Mouse (Mus musculus) lung, embryonic 14.5 days (tissue): ENCODE results near the gene Cacna1g. TPM values are rescaled to one million over a fixed set of nuclear protein-coding genes. Genes with fewer than 3 reads are reported as not detected.

Source experiments
- ATAC-seq: fragments of 200-750 bp; cut with Nextera tagmentation; 2 replicates; pipeline ENCODE4 v1.8.0; 2017; ENCODE audit warnings: mild to moderate bottlenecking, moderate TSS enrichment, moderate library complexity; ENCODE audit not compliant: insufficient read depth
- DNase-seq: peaks from one replicate; pipeline ENCODE4 v3.0.0-alpha.2; 2015
- H3K27ac ChIP-seq: fragments of 300-500 bp; sonication (generic); 2 replicates; pipeline ENCODE4 v1.5.1; 2014; ENCODE audit warnings: low read depth, mild to moderate bottlenecking, moderate library complexity
- H3K27me3 ChIP-seq: fragments of 300-500 bp; sonication (generic); 2 replicates; pipeline ENCODE4 v1.6.1; 2014; ENCODE audit warnings: low read length, control low read depth; ENCODE audit not compliant: insufficient read depth
- H3K36me3 ChIP-seq: fragments of 300-500 bp; sonication (generic); 2 replicates; pipeline ENCODE4 v1.6.1; 2014; ENCODE audit warnings: control low read depth; ENCODE audit not compliant: insufficient read depth
- H3K4me1 ChIP-seq: fragments of 300-500 bp; sonication (generic); 2 replicates; pipeline ENCODE4 v1.6.1; 2014; ENCODE audit warnings: antibody characterized with exemption, control low read depth; ENCODE audit not compliant: insufficient read depth
- H3K4me2 ChIP-seq: fragments of 300-500 bp; sonication (generic); 2 replicates; pipeline ENCODE4 v1.6.1; 2014; ENCODE audit warnings: mild to moderate bottlenecking
- H3K4me3 ChIP-seq: fragments of 300-500 bp; sonication (generic); 2 replicates; pipeline ENCODE4 v1.5.1; 2014; ENCODE audit warnings: low read depth, low read length
- H3K9ac ChIP-seq: fragments of 300-500 bp; sonication (generic); 2 replicates; pipeline ENCODE4 v1.6.1; 2014
- H3K9me3 ChIP-seq: fragments of 300-500 bp; sonication (generic); 2 replicates; pipeline ENCODE4 v1.6.1; 2016; ENCODE audit warnings: low read depth, low read length, control low read depth
- CTCF ChIP-seq: IDR thresholded peaks from 2 replicates; pipeline ENCODE4 v1.5.1; 2016; ENCODE audit warnings: antibody characterized with exemption, low read depth
- WGBS: fragments of 180-500 bp; shearing (Covaris S2); extraction: QIAGEN DNeasy Blood & Tissue Kit; methylation state at CpG from one replicate; pipeline ENCODE4 v1.1.7; 2014; 5-methylcytosine and 5-hydroxymethylcytosine counted together
- polyA plus RNA-seq: library from polyadenylated mRNA; unstranded; fragments of >200 nt; fragmentation: Nextera tagmentation; extraction: Ambion mirVana; gene quantifications from 2 replicates; pipeline ENCODE4 v1.2.1, GENCODE M21; 2014

The Cacna1g gene
- polyA plus RNA-seq, 1 experiment from 2014 or later = 12.9 TPM

DNA sequence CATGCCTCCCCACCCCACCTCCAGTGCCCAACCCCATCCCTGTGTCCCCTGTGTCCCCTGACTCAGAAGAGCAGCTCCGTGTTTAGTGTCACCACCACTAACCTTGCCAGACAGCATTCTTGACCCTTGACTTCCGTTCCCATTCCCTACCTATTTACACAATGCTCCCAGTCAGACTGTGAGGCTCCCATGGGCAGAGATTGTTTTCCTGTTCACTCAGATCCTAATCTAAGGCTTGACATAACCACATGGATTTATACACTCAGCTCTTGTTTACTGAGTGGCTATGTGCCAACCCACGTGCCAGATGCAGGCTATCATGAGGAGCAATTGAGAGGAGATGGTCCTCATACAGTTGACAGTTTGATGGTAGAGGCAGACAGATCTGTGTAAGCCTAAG is 108.7 kb downstream of the Cacna1g start:
- WGBS = 41% methylated on average over 3 of the region's 3 CpGs
- Histone ChIP-seq H3K27ac (no peak overlapping the region), H3K36me3 (no peaks in the 10 kb centered on the region), H3K4me1 (no peaks in the 10 kb centered on the region; the same call in 1 of the 2 replicates), H3K4me3 (no peak overlapping the region), H3K9me3 (no peaks in the 10 kb centered on the region), H3K27me3 (no peaks in the 10 kb centered on the region), H3K4me2 (no peak overlapping the region), H3K9ac (no peak overlapping the region)
- DNase-seq (peak; percentile 33), ATAC-seq (no peak; the same call in 1 of the 2 replicates)
- no peak for TF ChIP-seq CTCF

DNA sequence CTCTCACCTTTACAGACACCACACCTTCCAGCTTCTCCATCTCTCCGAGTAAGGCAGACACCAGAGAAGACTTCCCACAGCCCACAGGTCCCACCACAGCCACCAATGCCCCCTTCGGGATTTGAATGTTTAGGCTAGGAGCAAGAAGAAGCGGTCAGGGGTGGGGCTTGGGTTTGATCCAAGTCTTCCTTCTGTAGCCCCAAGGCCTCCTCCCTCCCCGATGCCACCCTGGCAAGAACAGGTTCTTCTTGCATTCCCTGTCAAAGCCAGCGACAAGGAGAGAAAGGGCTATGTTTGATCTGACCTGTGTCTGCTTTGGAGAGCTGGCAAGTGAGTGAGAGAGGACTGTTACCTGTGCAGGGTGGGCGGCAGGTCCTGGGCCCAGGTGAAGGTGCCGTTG is 110.3 kb downstream of the Cacna1g start:
- Histone ChIP-seq H3K9me3 (no peaks in the 10 kb centered on the region), H3K36me3 (no peaks in the 10 kb centered on the region), H3K4me3 (no peak overlapping the region), H3K4me1 (no peaks in the 10 kb centered on the region; the same call in 1 of the 2 replicates), H3K9ac (no peak overlapping the region), H3K27me3 (no peaks in the 10 kb centered on the region), H3K27ac (no peak overlapping the region), H3K4me2 (no peak overlapping the region)
- 55% methylated on average over 7 of the region's 7 CpGs for WGBS
- no peak for ATAC-seq
- peak; percentile 36 for DNase-seq
- no peak for TF ChIP-seq CTCF

DNA sequence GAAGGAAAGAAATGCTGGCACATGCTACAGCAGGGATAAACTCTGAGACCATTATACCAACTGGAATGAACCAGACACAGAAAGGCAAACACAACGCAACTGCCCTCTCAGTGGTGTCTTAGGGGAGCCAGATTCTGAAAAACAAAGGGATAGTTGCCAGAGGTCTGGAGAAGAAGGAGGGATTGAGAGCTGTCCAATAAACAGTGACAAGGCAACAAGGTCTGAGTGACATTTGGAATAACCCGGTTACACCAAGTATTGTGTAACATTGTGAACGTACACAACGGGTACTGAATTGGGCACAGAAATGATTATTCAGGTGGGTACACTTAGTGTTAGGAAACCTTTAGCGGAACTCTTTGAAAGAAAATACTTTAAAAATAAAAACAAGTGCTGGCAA is 111.9 kb downstream of the Cacna1g start:
- H3K4me1 ChIP-seq = no peaks in the 10 kb centered on the region; the same call in 1 of the 2 replicates
- TF ChIP-seq CTCF = no peak

DNA sequence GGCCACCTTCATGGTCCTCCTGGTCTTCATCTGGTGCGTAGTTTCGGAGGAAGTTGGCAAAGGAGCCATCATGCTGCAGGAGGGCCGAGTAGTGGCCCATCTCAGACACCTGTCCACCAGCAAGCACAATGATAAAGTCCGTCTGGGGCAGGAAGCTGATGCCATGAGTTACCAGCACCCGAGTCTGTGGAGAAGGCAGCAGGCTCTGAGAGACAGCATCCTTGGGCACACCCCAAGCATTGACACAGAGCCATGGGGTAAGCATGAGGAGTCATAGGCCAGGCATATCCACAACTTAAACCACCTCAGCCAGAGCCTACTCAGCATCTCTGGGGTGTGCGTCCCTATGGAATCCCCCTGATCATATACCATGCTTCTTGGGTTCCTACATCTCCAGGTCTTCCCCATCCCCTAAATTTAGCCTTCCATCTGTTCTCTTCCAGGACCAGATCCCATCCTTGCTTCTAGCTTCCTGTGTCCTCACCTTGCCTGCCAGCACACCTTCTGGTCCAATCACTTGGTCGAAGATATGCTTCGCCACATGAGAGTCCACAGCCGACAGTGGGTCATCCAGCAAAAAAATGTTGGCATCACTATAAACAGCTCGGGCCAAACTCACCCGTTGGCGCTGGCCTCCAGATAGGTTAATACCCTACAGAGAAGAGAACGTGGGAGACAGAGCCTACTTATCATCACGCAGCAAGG is 112.7 kb downstream of the Cacna1g start:
- no peak overlapping the region for H3K27ac ChIP-seq
- no peak for TF ChIP-seq CTCF
- no peaks in the 10 kb centered on the region for H3K36me3 ChIP-seq
- H3K4me2 ChIP-seq = no peak overlapping the region
- H3K27me3 ChIP-seq = no peaks in the 10 kb centered on the region
- no peak overlapping the region for H3K9ac ChIP-seq
- no peak overlapping the region for H3K4me3 ChIP-seq
- H3K4me1 ChIP-seq = no peaks in the 10 kb centered on the region; the same call in 1 of the 2 replicates
- WGBS = 86% methylated on average over 14 of the region's 14 CpGs
- ATAC-seq (no peak), DNase-seq (no peak)
- no peaks in the 10 kb centered on the region for H3K9me3 ChIP-seq

More for the DNA sequence above, 111.9 kb downstream of the Cacna1g start:
- no peak for ATAC-seq
- DNase-seq = no peak
- Histone ChIP-seq H3K27me3 (no peaks in the 10 kb centered on the region), H3K4me3 (no peak overlapping the region), H3K9ac (no peak overlapping the region), H3K4me2 (no peak overlapping the region), H3K36me3 (no peaks in the 10 kb centered on the region), H3K27ac (no peak overlapping the region), H3K9me3 (no peaks in the 10 kb centered on the region)
- WGBS = 91% methylated on average over 5 of the region's 5 CpGs

DNA sequence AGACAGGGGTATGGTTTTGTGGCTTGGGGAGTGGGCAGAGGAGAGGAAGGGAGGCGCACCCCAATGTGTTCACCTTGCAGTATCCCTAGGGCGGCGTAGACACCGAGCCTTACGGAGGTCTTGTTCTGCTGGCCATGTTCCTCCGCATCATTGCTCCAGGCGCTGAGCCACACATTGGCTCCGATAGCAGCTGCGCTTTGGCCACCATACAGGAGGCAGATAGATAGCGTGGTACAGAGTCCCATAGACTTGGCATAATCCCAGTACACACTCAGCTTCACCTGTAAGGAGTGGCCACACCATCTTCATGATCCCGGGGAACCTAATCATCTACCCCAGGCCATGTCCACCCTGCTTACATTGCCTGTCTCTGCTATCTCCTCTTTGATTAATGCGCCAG is 114.8 kb downstream of the Cacna1g start:
- Histone ChIP-seq H3K4me3 (no peak overlapping the region), H3K4me1 (no peaks in the 10 kb centered on the region; the same call in 1 of the 2 replicates), H3K27ac (no peak overlapping the region), H3K27me3 (no peaks in the 10 kb centered on the region), H3K9ac (no peak overlapping the region), H3K9me3 (no peaks in the 10 kb centered on the region), H3K4me2 (no peak overlapping the region), H3K36me3 (no peaks in the 10 kb centered on the region)
- no peak for ATAC-seq
- no peak for TF ChIP-seq CTCF
- no peak for DNase-seq
- 92% methylated on average over 12 of the region's 12 CpGs for WGBS

Other genes starting within 250 kb of the Cacna1g start
- 0.45 and 0.65 TPM in 2 replicates for gene Wfikkn2, start 228.2 kb downstream of the Cacna1g start, polyA plus RNA-seq
- gene Gm21885, start 192.3 kb downstream of the Cacna1g start, polyA plus RNA-seq = 0.41 and 0.68 TPM in 2 replicates
- gene Luc7l3, start 152.2 kb downstream of the Cacna1g start, polyA plus RNA-seq = 93.2 and 95.8 TPM in 2 replicates
- gene Ankrd40, start 146.2 kb downstream of the Cacna1g start, polyA plus RNA-seq = 29.8 and 30.9 TPM in 2 replicates
- gene Abcc3, start 81.2 kb downstream of the Cacna1g start, polyA plus RNA-seq = 3.1 and 3.7 TPM in 2 replicates
- 0.42 TPM in 1 of 2 replicates, not detected in the other for gene Spata20, start 12.0 kb upstream of the Cacna1g start, polyA plus RNA-seq
- 14.1 and 15.9 TPM in 2 replicates for gene Epn3, start 25.8 kb upstream of the Cacna1g start, polyA plus RNA-seq
- gene Mycbpap, start 47.5 kb upstream of the Cacna1g start, polyA plus RNA-seq = 3.2 and 3.3 TPM in 2 replicates
- 3.6 and 4.2 TPM in 2 replicates for gene Rsad1, start 75.1 kb upstream of the Cacna1g start, polyA plus RNA-seq
- gene Chad, start 90.8 kb upstream of the Cacna1g start, polyA plus RNA-seq = 1.6 and 2.0 TPM in 2 replicates
- 10.2 and 10.4 TPM in 2 replicates for gene Acsf2, start 127.7 kb upstream of the Cacna1g start, polyA plus RNA-seq
- gene Lrrc59, start 155.6 kb upstream of the Cacna1g start, polyA plus RNA-seq = 211 and 222 TPM in 2 replicates
- gene Mrpl27, start 179.6 kb upstream of the Cacna1g start, polyA plus RNA-seq = 137 TPM in 2 replicates
- 30.0 and 35.4 TPM in 2 replicates for gene Eme1, start 179.8 kb upstream of the Cacna1g start, polyA plus RNA-seq
- gene Xylt2, start 203.3 kb upstream of the Cacna1g start, polyA plus RNA-seq = 25.0 and 31.5 TPM in 2 replicates
- 1.5 and 2.0 TPM in 2 replicates for gene Gm11541, start 230.3 kb upstream of the Cacna1g start, polyA plus RNA-seq